Mouse (Mus musculus): ENCODE data around the gene Cep41. TPM values are rescaled to one million over a fixed set of nuclear protein-coding genes. Genes with fewer than 3 reads are reported as not detected.

The Cep41 gene
- polyA plus RNA-seq, 1 experiment from 2014 or later = 22.1 TPM

- DNase-seq (ENCODE audit: extremely low spot score, low spot score) = no peak
- H3K27ac ChIP-seq = peak overlapping the region; percentile 56; the same call in 1 of the 2 replicates
- H3K9me3 ChIP-seq = peaks cover 10% of the 10 kb centered on the region
- no peak overlapping the region for H3K4me3 ChIP-seq
- H3K36me3 ChIP-seq (replicated peaks) = no peaks in the 10 kb centered on the region
- 66% methylated on average over 12 of the region's 12 CpGs for WGBS
- H3K4me1 ChIP-seq = peaks cover 47% of the 10 kb centered on the region
- no peaks in the 10 kb centered on the region for H3K27me3 ChIP-seq (ENCODE audit: poor library complexity, severe bottlenecking)
Observed at GRCm38 (mm10) chr6:30730301-30730971, 36.9 kb upstream of the Cep41 start.

- WGBS = 67% methylated on average over 7 of the region's 7 CpGs
- H3K27ac ChIP-seq = peak within 1 kb of the TSS; percentile 81
Observed at GRCm38 (mm10) chr6:30723331-30723730, 29.8 kb upstream of the Cep41 start, which contains the start of gene Mest. Mest (plus strand) TSS chr6:30723547.

GRCm38 (mm10) chr6:30722385-30723164 is 29.0 kb upstream of the Cep41 start:
- no peaks in the 10 kb centered on the region for H3K9me3 ChIP-seq
- H3K4me1 ChIP-seq = peaks cover 37% of the 10 kb centered on the region
- no peak for DNase-seq (ENCODE audit: extremely low spot score, low spot score)
- H3K4me3 ChIP-seq = no peak overlapping the region
- H3K27ac ChIP-seq = peak overlapping the region; percentile 81
- WGBS = 39% methylated on average over 4 of the region's 4 CpGs
- no peaks in the 10 kb centered on the region for H3K27me3 ChIP-seq (ENCODE audit: poor library complexity, severe bottlenecking)
- H3K36me3 ChIP-seq (replicated peaks) = no peaks in the 10 kb centered on the region

More at GRCm38 (mm10) chr6:30723331-30723730, 29.8 kb upstream of the Cep41 start, which contains the start of gene Mest:
- no peak within 1 kb of the TSS for H3K4me3 ChIP-seq
- peaks cover 37% of the 10 kb centered on the region for H3K4me1 ChIP-seq
- no peak for DNase-seq (ENCODE audit: extremely low spot score, low spot score)
- no peaks in the 10 kb centered on the region for H3K9me3 ChIP-seq
- no peaks in the 10 kb centered on the region for H3K36me3 ChIP-seq (replicated peaks)
- H3K27me3 ChIP-seq (ENCODE audit: poor library complexity, severe bottlenecking) = no peaks in the 10 kb centered on the region

GRCm38 (mm10) chr6:30716796-30717195 is 23.2 kb upstream of the Cep41 start:
- Histone ChIP-seq H3K27ac (0 out of 2 replicates have a peak overlapping the region, but pooled peaks have one; percentile 25), H3K4me3 (no peak overlapping the region), H3K36me3 (replicated peaks) (no peaks in the 10 kb centered on the region), H3K4me1 (peaks cover 21% of the 10 kb centered on the region), H3K9me3 (no peaks in the 10 kb centered on the region), H3K27me3 (ENCODE audit: poor library complexity, severe bottlenecking) (no peaks in the 10 kb centered on the region)
- 94% methylated on average over 7 of the region's 7 CpGs for WGBS
- DNase-seq (ENCODE audit: extremely low spot score, low spot score) = no peak

- Histone ChIP-seq H3K9me3 (no peaks in the 10 kb centered on the region), H3K36me3 (replicated peaks) (no peaks in the 10 kb centered on the region), H3K4me1 (peaks cover 25% of the 10 kb centered on the region), H3K27ac (no peak overlapping the region), H3K27me3 (ENCODE audit: poor library complexity, severe bottlenecking) (peaks cover 6% of the 10 kb centered on the region), H3K4me3 (no peak overlapping the region)
- DNase-seq (ENCODE audit: extremely low spot score, low spot score) = no peak
- 89% methylated on average over 5 of the region's 5 CpGs for WGBS
Observed at GRCm38 (mm10) chr6:30714891-30715471, 21.4 kb upstream of the Cep41 start.

GRCm38 (mm10) chr6:30713896-30714295 is 20.3 kb upstream of the Cep41 start:
- Histone ChIP-seq H3K4me3 (no peak overlapping the region), H3K27me3 (ENCODE audit: poor library complexity, severe bottlenecking) (peaks cover 6% of the 10 kb centered on the region), H3K4me1 (peaks cover 36% of the 10 kb centered on the region), H3K27ac (no peak overlapping the region), H3K9me3 (no peaks in the 10 kb centered on the region), H3K36me3 (replicated peaks) (no peaks in the 10 kb centered on the region)
- 91% methylated on average over 11 of the region's 11 CpGs for WGBS
- no peak for DNase-seq (ENCODE audit: extremely low spot score, low spot score)

GRCm38 (mm10) chr6:30713455-30713854 is 19.9 kb upstream of the Cep41 start:
- H3K9me3 ChIP-seq = no peaks in the 10 kb centered on the region
- no peak for DNase-seq (ENCODE audit: extremely low spot score, low spot score)
- H3K4me1 ChIP-seq = peaks cover 37% of the 10 kb centered on the region
- no peak overlapping the region for H3K4me3 ChIP-seq
- H3K36me3 ChIP-seq (replicated peaks) = no peaks in the 10 kb centered on the region
- peaks cover 6% of the 10 kb centered on the region for H3K27me3 ChIP-seq (ENCODE audit: poor library complexity, severe bottlenecking)
- H3K27ac ChIP-seq = no peak overlapping the region
- WGBS = 91% methylated on average over 6 of the region's 6 CpGs

- Histone ChIP-seq H3K27ac (no peak overlapping the region), H3K4me3 (no peak overlapping the region), H3K9me3 (no peaks in the 10 kb centered on the region; the same call in 1 of the 2 replicates), H3K36me3 (replicated peaks) (no peaks in the 10 kb centered on the region), H3K4me1 (peaks cover 41% of the 10 kb centered on the region), H3K27me3 (ENCODE audit: poor library complexity, severe bottlenecking) (peaks cover 6% of the 10 kb centered on the region)
- DNase-seq (ENCODE audit: extremely low spot score, low spot score) = no peak
- 84% methylated on average over 7 of the region's 7 CpGs for WGBS
Observed at GRCm38 (mm10) chr6:30712484-30712883, 18.9 kb upstream of the Cep41 start.

- Histone ChIP-seq H3K27me3 (ENCODE audit: poor library complexity, severe bottlenecking) (peaks cover 6% of the 10 kb centered on the region), H3K9me3 (no peaks in the 10 kb centered on the region; the same call in 1 of the 2 replicates), H3K27ac (peak overlapping the region; percentile 60; the same call in 1 of the 2 replicates), H3K4me1 (peaks cover 52% of the 10 kb centered on the region), H3K4me3 (no peak overlapping the region), H3K36me3 (replicated peaks) (no peaks in the 10 kb centered on the region)
- 76% methylated on average over 10 of the region's 10 CpGs for WGBS
- DNase-seq (ENCODE audit: extremely low spot score, low spot score) = no peak
Observed at GRCm38 (mm10) chr6:30711365-30711763, 17.8 kb upstream of the Cep41 start.

- DNase-seq (ENCODE audit: extremely low spot score, low spot score) = no peak
- 68% methylated on average over 25 of the region's 25 CpGs for WGBS
Observed at GRCm38 (mm10) chr6:30710371-30711364, 17.1 kb upstream of the Cep41 start.

GRCm38 (mm10) chr6:30709115-30709514 is 15.6 kb upstream of the Cep41 start:
- peaks cover 56% of the 10 kb centered on the region for H3K4me1 ChIP-seq
- no peak overlapping the region for H3K4me3 ChIP-seq
- H3K36me3 ChIP-seq (replicated peaks) = no peaks in the 10 kb centered on the region
- H3K9me3 ChIP-seq = no peaks in the 10 kb centered on the region; the same call in 1 of the 2 replicates
- 24% methylated on average over 6 of the region's 6 CpGs for WGBS
- H3K27ac ChIP-seq = peak overlapping the region; percentile 79
- no peak for DNase-seq (ENCODE audit: extremely low spot score, low spot score)
- H3K27me3 ChIP-seq (ENCODE audit: poor library complexity, severe bottlenecking) = peaks cover 6% of the 10 kb centered on the region

More at GRCm38 (mm10) chr6:30710371-30711364, 17.1 kb upstream of the Cep41 start:
- Histone ChIP-seq H3K36me3 (replicated peaks) (no peaks in the 10 kb centered on the region), H3K4me3 (no peak overlapping the region), H3K4me1 (peaks cover 56% of the 10 kb centered on the region), H3K27ac (peak overlapping the region; percentile 79), H3K9me3 (no peaks in the 10 kb centered on the region; the same call in 1 of the 2 replicates), H3K27me3 (ENCODE audit: poor library complexity, severe bottlenecking) (peaks cover 6% of the 10 kb centered on the region)
